ENCODE assay signal across 9 mouse cellular contexts in genomic region chr4:73599248-73599647, GRCm38 (mm10). TPM values are rescaled to one million over a fixed set of nuclear protein-coding genes. Genes with fewer than 3 reads are reported as not detected.
DNase-seq lines count a peak whose midpoint lies in the region; ATAC-seq and TF ChIP-seq lines count a peak whose summit lies in the region.
"Had no signal": no experiment of that assay in that cellular context is flagged by ENCODE, and none has a peak within 500 bp of the region (broad histone marks: within the 10 kb centered on the region; RNA-seq: fewer than 3 reads in every experiment).

No protein-coding gene starts in this region.

- H3K4me2 ChIP-seq in forebrain, embryonic 16.5 days (ENCODE audit: low read length) = no peak overlapping the region
- no peak overlapping the region for H3K4me2 ChIP-seq in midbrain, postnatal 0 days (ENCODE audit: low read depth, low read length, poor library complexity, severe bottlenecking)
- no peak overlapping the region for H3K4me2 ChIP-seq in heart, embryonic 12.5 days

- no peaks in the 10 kb centered on the region for H3K9me3 ChIP-seq in forebrain, embryonic 16.5 days (ENCODE audit: control insufficient read depth, low read length)
- no peaks in the 10 kb centered on the region for H3K9me3 ChIP-seq in midbrain, postnatal 0 days (ENCODE audit: low read length)
- no peaks in the 10 kb centered on the region for H3K9me3 ChIP-seq in heart, embryonic 12.5 days (replicated peaks)

- intact Hi-C loops in left cerebral cortex, postnatal 36 days (cut with DNase I) = no loop called here

- no peaks in the 10 kb centered on the region for H3K4me1 ChIP-seq in forebrain, embryonic 16.5 days (replicated peaks; ENCODE audit: control insufficient read depth, insufficient read depth, low read length)
- H3K4me1 ChIP-seq in midbrain, postnatal 0 days (ENCODE audit: insufficient read depth, low read length) = no peaks in the 10 kb centered on the region
- H3K4me1 ChIP-seq in heart, embryonic 12.5 days (replicated peaks) = no peaks in the 10 kb centered on the region

- no peaks in the 10 kb centered on the region for H3K36me3 ChIP-seq in forebrain, embryonic 16.5 days (ENCODE audit: control insufficient read depth, insufficient read depth)
- no peaks in the 10 kb centered on the region for H3K36me3 ChIP-seq in midbrain, postnatal 0 days (ENCODE audit: insufficient read depth, low read length)
- H3K36me3 ChIP-seq in heart, embryonic 12.5 days = no peaks in the 10 kb centered on the region

- 4% methylated on average over 3 of the region's 3 CpGs for WGBS in forebrain, embryonic 16.5 days
- 7% methylated on average over 3 of the region's 3 CpGs for WGBS in midbrain, postnatal 0 days
- WGBS in heart, embryonic 12.5 days = 9% methylated on average over 3 of the region's 3 CpGs

- no peak overlapping the region for H3K9ac ChIP-seq in forebrain, embryonic 16.5 days (replicated peaks; ENCODE audit: low read depth, low read length)
- no peak overlapping the region for H3K9ac ChIP-seq in midbrain, postnatal 0 days (replicated peaks; ENCODE audit: low read length, poor library complexity, severe bottlenecking)
- H3K9ac ChIP-seq in heart, embryonic 12.5 days = no peak overlapping the region

- peak; percentile 93 for ATAC-seq in forebrain, embryonic 16.5 days
- ATAC-seq in midbrain, postnatal 0 days (ENCODE audit: low FRiP score) = no peak; the same call in 1 of the 2 replicates
- no peak for ATAC-seq in heart, embryonic 12.5 days (ENCODE audit: insufficient number of reproducible peaks, low FRiP score)

- peak; percentile 2 to 3 for DNase-seq in left cerebral cortex, adult 18-20 months (ENCODE audit: low spot score in 2 of 2)
- DNase-seq in left cerebral cortex, postnatal 36 days (ENCODE audit: low spot score in 2 of 2) = no peak
- peak; percentile 54 for DNase-seq in ZHBTc4 (ENCODE audit: low read depth, low spot score)
- DNase-seq in midbrain, postnatal 0 days (ENCODE audit: low spot score) = peak; percentile 95
- DNase-seq in natural killer cell, adult 2 months (ENCODE audit: low spot score in 2 of 2) = no peak
- no peak for DNase-seq in thymus, postnatal 36 days

- H3K4me3 ChIP-seq in forebrain, embryonic 16.5 days (replicated peaks; ENCODE audit: low read length) = no peak overlapping the region
- no peak overlapping the region for H3K4me3 ChIP-seq in midbrain, postnatal 0 days (ENCODE audit: low read depth, low read length)
- H3K4me3 ChIP-seq in heart, embryonic 12.5 days = no peak overlapping the region

- peak; percentile 91 for TF ChIP-seq CTCF in midbrain, postnatal 0 days (IDR thresholded peaks at IDR 0.05)

- H3K27ac ChIP-seq in forebrain, embryonic 16.5 days (ENCODE audit: low read length) = no peak overlapping the region
- no peak overlapping the region for H3K27ac ChIP-seq in midbrain, postnatal 0 days (ENCODE audit: low read depth, low read length)
- H3K27ac ChIP-seq in heart, embryonic 12.5 days (ENCODE audit: poor library complexity, severe bottlenecking) = no peak overlapping the region

- no peaks in the 10 kb centered on the region for H3K27me3 ChIP-seq in forebrain, embryonic 16.5 days (replicated peaks; ENCODE audit: control insufficient read depth, insufficient read depth, low read length)
- H3K27me3 ChIP-seq in midbrain, postnatal 0 days (ENCODE audit: insufficient read depth, low read length) = no peaks in the 10 kb centered on the region
- no peaks in the 10 kb centered on the region for H3K27me3 ChIP-seq in heart, embryonic 12.5 days (replicated peaks)

RNA-seq across cellular contexts. Expression of gene Gm11238, which starts 8.4 kb away (rescaled TPM):
- not detected for total RNA-seq in left cerebral cortex, adult 18-20 months (2021)
- total RNA-seq in left cerebral cortex, postnatal 36 days (2021) = not detected
- polyA plus RNA-seq in forebrain, embryonic 16.5 days (2015; fragmentation: Nextera tagmentation; extraction: Ambion mirVana) = not detected in 2 replicates
- not detected in 2 replicates for total RNA-seq in midbrain, postnatal 0 days (2014; rRNA removed)
- not detected in 2 replicates for polyA plus RNA-seq in midbrain, postnatal 0 days (2015; fragmentation: Nextera tagmentation; extraction: Ambion mirVana)
- polyA plus RNA-seq in heart, embryonic 12.5 days (2016; fragmentation: Nextera tagmentation; extraction: Ambion mirVana) = not detected in 2 replicates
- total RNA-seq: common myeloid progenitor, adult 5-6 weeks had no signal

RNA-seq across cellular contexts. Expression of gene Gm11237, which starts 23.5 kb away (rescaled TPM):
- not detected for total RNA-seq in left cerebral cortex, adult 18-20 months (2021)
- total RNA-seq in left cerebral cortex, postnatal 36 days (2021) = not detected
- polyA plus RNA-seq in forebrain, embryonic 16.5 days (2015; fragmentation: Nextera tagmentation; extraction: Ambion mirVana) = not detected in 2 replicates
- total RNA-seq in midbrain, postnatal 0 days (2014; rRNA removed) = not detected in 2 replicates
- polyA plus RNA-seq in midbrain, postnatal 0 days (2015; fragmentation: Nextera tagmentation; extraction: Ambion mirVana) = not detected in 2 replicates
- polyA plus RNA-seq in heart, embryonic 12.5 days (2016; fragmentation: Nextera tagmentation; extraction: Ambion mirVana) = not detected in 2 replicates
- total RNA-seq: common myeloid progenitor, adult 5-6 weeks had no signal

RNA-seq across cellular contexts. Expression of gene Gm11236, which starts 38.7 kb away (rescaled TPM):
- not detected for total RNA-seq in left cerebral cortex, adult 18-20 months (2021)
- total RNA-seq in left cerebral cortex, postnatal 36 days (2021) = not detected
- polyA plus RNA-seq in forebrain, embryonic 16.5 days (2015; fragmentation: Nextera tagmentation; extraction: Ambion mirVana) = not detected in 2 replicates
- not detected in 2 replicates for total RNA-seq in midbrain, postnatal 0 days (2014; rRNA removed)
- polyA plus RNA-seq in midbrain, postnatal 0 days (2015; fragmentation: Nextera tagmentation; extraction: Ambion mirVana) = not detected in 2 replicates
- not detected in 2 replicates for polyA plus RNA-seq in heart, embryonic 12.5 days (2016; fragmentation: Nextera tagmentation; extraction: Ambion mirVana)
- total RNA-seq: common myeloid progenitor, adult 5-6 weeks had no signal

Comparison
In these comparisons a context has a peak if more than half of its experiments do, and no peak if none do; other contexts are left out.
1. DNase-seq: peak in left cerebral cortex, adult 18-20 months (2 of 2), ZHBTc4 (single experiment) and midbrain, postnatal 0 days (single experiment); none in left cerebral cortex, postnatal 36 days (0 of 2), natural killer cell, adult 2 months (0 of 2) and thymus, postnatal 36 days (0 of 2).